26 mouse cellular contexts compared by ENCODE assay signal in genomic region chr13:41816643-41817042, GRCm38 (mm10). TPM values are rescaled to one million over a fixed set of nuclear protein-coding genes. Genes with fewer than 3 reads are reported as not detected.
DNase-seq lines count a peak whose midpoint lies in the region; ATAC-seq lines count a peak whose summit lies in the region.
"Had no signal": no experiment of that assay in that cellular context is flagged by ENCODE, and none has a peak within 500 bp of the region (broad histone marks: within the 10 kb centered on the region; RNA-seq: fewer than 3 reads in every experiment).

No protein-coding gene starts in this region.

- H3K27ac ChIP-seq in embryonic facial prominence, embryonic 13.5 days: peak overlapping the region; percentile 28; the same call in 1 of the 2 replicates
- H3K27ac ChIP-seq in embryonic facial prominence, embryonic 10.5 days (replicated peaks): no peak overlapping the region
- H3K27ac ChIP-seq in heart, embryonic 13.5 days (replicated peaks): 0 out of 2 replicates have a peak overlapping the region, but pooled peaks have one; percentile 38
- peak overlapping the region; percentile 49; the same call in 1 of the 2 replicates for H3K27ac ChIP-seq in neural tube, embryonic 13.5 days (replicated peaks)
- H3K27ac ChIP-seq in embryonic facial prominence, embryonic 15.5 days (replicated peaks): 0 out of 2 replicates have a peak overlapping the region, but pooled peaks have one; percentile 58
- H3K27ac ChIP-seq: forebrain, embryonic 10.5 days; forebrain, embryonic 12.5 days had no signal

- no peak for ATAC-seq in embryonic facial prominence, embryonic 13.5 days (ENCODE audit: insufficient number of reproducible peaks, insufficient read depth, low FRiP score, low TSS enrichment, low read depth)
- ATAC-seq in heart, embryonic 13.5 days (ENCODE audit: extremely low read depth, insufficient number of reproducible peaks, low FRiP score, low TSS enrichment): no peak
- no peak for ATAC-seq in neural tube, embryonic 13.5 days (ENCODE audit: low read depth)
- no peak for ATAC-seq in embryonic facial prominence, embryonic 15.5 days (ENCODE audit: insufficient number of reproducible peaks, low FRiP score, low TSS enrichment, low read depth)
- ATAC-seq: activated CD4-positive, CD25-positive, alpha-beta regulatory T cell, adult 4 months; CD4-positive, CD25-positive, alpha-beta regulatory T cell, adult 4 months; forebrain, embryonic 14.5 days; forebrain, embryonic 16.5 days; Patski had no signal

- H3K27me3 ChIP-seq in embryonic facial prominence, embryonic 13.5 days: 0 out of 2 replicates have a peak, but pooled peaks cover 3% of the 10 kb centered on the region
- H3K27me3 ChIP-seq in embryonic facial prominence, embryonic 10.5 days (replicated peaks; ENCODE audit: low read depth, poor library complexity, severe bottlenecking): no peaks in the 10 kb centered on the region
- no peaks in the 10 kb centered on the region for H3K27me3 ChIP-seq in heart, embryonic 13.5 days (replicated peaks)
- no peaks in the 10 kb centered on the region for H3K27me3 ChIP-seq in neural tube, embryonic 13.5 days
- H3K27me3 ChIP-seq in embryonic facial prominence, embryonic 15.5 days: 0 out of 2 replicates have a peak, but pooled peaks cover 3% of the 10 kb centered on the region
- H3K27me3 ChIP-seq: forebrain, embryonic 12.5 days; Patski had no signal

- H3K9ac ChIP-seq in embryonic facial prominence, embryonic 13.5 days: no peak overlapping the region
- no peak overlapping the region for H3K9ac ChIP-seq in heart, embryonic 13.5 days
- H3K9ac ChIP-seq in neural tube, embryonic 13.5 days: no peak overlapping the region
- no peak overlapping the region for H3K9ac ChIP-seq in embryonic facial prominence, embryonic 15.5 days
- H3K9ac ChIP-seq: forebrain, embryonic 12.5 days had no signal

- no peak for DNase-seq in embryonic facial prominence, embryonic 10.5 days (ENCODE audit: low spot score)
- no peak for DNase-seq in heart, postnatal 10 days
- no peak for DNase-seq in neural tube, embryonic 10.5 days (ENCODE audit: extremely low spot score, low spot score)
- no peak for DNase-seq in retina, embryonic 14.5 days (ENCODE audit: low spot score)
- DNase-seq: adrenal gland, adult 8-10 months; adrenal gland, postnatal 14 days; adrenal gland, postnatal 36 days; B cell, adult 2 months; cerebellum, adult 11-12 months; cerebellum, adult 2 months; cerebellum, adult 9-10 months; cerebellum, postnatal 10 days; cerebellum, postnatal 25 days had no signal

- H3K4me2 ChIP-seq in embryonic facial prominence, embryonic 13.5 days: no peak overlapping the region
- no peak overlapping the region for H3K4me2 ChIP-seq in heart, embryonic 13.5 days
- no peak overlapping the region for H3K4me2 ChIP-seq in neural tube, embryonic 13.5 days
- no peak overlapping the region for H3K4me2 ChIP-seq in embryonic facial prominence, embryonic 15.5 days (replicated peaks)
- H3K4me2 ChIP-seq: forebrain, embryonic 12.5 days had no signal

- WGBS in embryonic facial prominence, embryonic 13.5 days: 85% methylated on average over 4 of the region's 4 CpGs
- 93% methylated on average over 4 of the region's 4 CpGs for WGBS in embryonic facial prominence, embryonic 10.5 days
- WGBS in heart, embryonic 13.5 days: 85% methylated on average over 4 of the region's 4 CpGs
- 92% methylated on average over 4 of the region's 4 CpGs for WGBS in neural tube, embryonic 13.5 days
- 81% methylated on average over 4 of the region's 4 CpGs for WGBS in embryonic facial prominence, embryonic 15.5 days

- H3K9me3 ChIP-seq in embryonic facial prominence, embryonic 13.5 days: no peaks in the 10 kb centered on the region
- H3K9me3 ChIP-seq in embryonic facial prominence, embryonic 10.5 days: no peaks in the 10 kb centered on the region
- no peaks in the 10 kb centered on the region for H3K9me3 ChIP-seq in heart, embryonic 13.5 days
- H3K9me3 ChIP-seq in neural tube, embryonic 13.5 days: no peaks in the 10 kb centered on the region
- no peaks in the 10 kb centered on the region for H3K9me3 ChIP-seq in embryonic facial prominence, embryonic 15.5 days (replicated peaks)
- H3K9me3 ChIP-seq: forebrain, embryonic 10.5 days; forebrain, embryonic 12.5 days; G1E had no signal

- H3K4me1 ChIP-seq in embryonic facial prominence, embryonic 13.5 days: peaks cover 8% of the 10 kb centered on the region; the same call in 1 of the 2 replicates
- no peaks in the 10 kb centered on the region for H3K4me1 ChIP-seq in embryonic facial prominence, embryonic 10.5 days
- H3K4me1 ChIP-seq in heart, embryonic 13.5 days: no peaks in the 10 kb centered on the region
- H3K4me1 ChIP-seq in neural tube, embryonic 13.5 days (replicated peaks): no peaks in the 10 kb centered on the region
- H3K4me1 ChIP-seq in embryonic facial prominence, embryonic 15.5 days: no peaks in the 10 kb centered on the region
- H3K4me1 ChIP-seq: forebrain, embryonic 10.5 days; forebrain, embryonic 12.5 days had no signal

- no peak overlapping the region for H3K4me3 ChIP-seq in embryonic facial prominence, embryonic 13.5 days
- no peak overlapping the region for H3K4me3 ChIP-seq in embryonic facial prominence, embryonic 10.5 days
- H3K4me3 ChIP-seq in heart, embryonic 13.5 days: no peak overlapping the region
- H3K4me3 ChIP-seq in neural tube, embryonic 13.5 days: no peak overlapping the region
- H3K4me3 ChIP-seq in embryonic facial prominence, embryonic 15.5 days (replicated peaks): no peak overlapping the region
- H3K4me3 ChIP-seq: erythroblast, embryonic 14.5 days; forebrain, embryonic 10.5 days; forebrain, embryonic 12.5 days had no signal

- H3K36me3 ChIP-seq in embryonic facial prominence, embryonic 13.5 days: no peaks in the 10 kb centered on the region
- no peaks in the 10 kb centered on the region for H3K36me3 ChIP-seq in embryonic facial prominence, embryonic 10.5 days (replicated peaks)
- H3K36me3 ChIP-seq in heart, embryonic 13.5 days: no peaks in the 10 kb centered on the region
- no peaks in the 10 kb centered on the region for H3K36me3 ChIP-seq in neural tube, embryonic 13.5 days
- H3K36me3 ChIP-seq in embryonic facial prominence, embryonic 15.5 days: no peaks in the 10 kb centered on the region
- H3K36me3 ChIP-seq: forebrain, embryonic 10.5 days; forebrain, embryonic 12.5 days; G1E had no signal

- intact Hi-C loops in heart, postnatal 10 days (cut with DNase I): no loop called here

RNA-seq across cellular contexts. Expression of gene Adtrp, which starts 30.8 kb away (rescaled TPM):
- polyA plus RNA-seq in embryonic facial prominence, embryonic 13.5 days (2015; fragmentation: Nextera tagmentation; extraction: Ambion mirVana): 0.80 and 1.2 TPM in 2 replicates
- polyA plus RNA-seq in embryonic facial prominence, embryonic 10.5 days (2016; fragmentation: Nextera tagmentation; extraction: Ambion mirVana): not detected in 2 replicates
- 0.33 TPM in 1 of 2 replicates, not detected in the other for polyA plus RNA-seq in heart, embryonic 13.5 days (2015; fragmentation: Nextera tagmentation; extraction: Ambion mirVana)
- total RNA-seq in heart, postnatal 10 days (2021): 1 to 10 TPM; 1.9 to 8.5 TPM
- polyA plus RNA-seq in neural tube, embryonic 13.5 days (2015; fragmentation: Nextera tagmentation; extraction: Ambion mirVana): 1.5 and 2.7 TPM in 2 replicates
- polyA plus RNA-seq in embryonic facial prominence, embryonic 15.5 days (2015; fragmentation: Nextera tagmentation; extraction: Ambion mirVana): 6.1 and 7.6 TPM in 2 replicates
- total RNA-seq: G1E had no signal
- polyA plus RNA-seq: erythroblast, embryonic 14.5 days; forebrain, embryonic 10.5 days; forebrain, embryonic 14.5 days; forebrain, embryonic 16.5 days; G1E; Patski had no signal
